Mouse (Mus musculus): ENCODE results near the gene Map3k13. TPM values are rescaled to one million over a fixed set of nuclear protein-coding genes. Genes with fewer than 3 reads are reported as not detected.

Map3k13 gene
- polyA plus RNA-seq, 1 experiment from 2014 or later = 0.83 TPM

DNA sequence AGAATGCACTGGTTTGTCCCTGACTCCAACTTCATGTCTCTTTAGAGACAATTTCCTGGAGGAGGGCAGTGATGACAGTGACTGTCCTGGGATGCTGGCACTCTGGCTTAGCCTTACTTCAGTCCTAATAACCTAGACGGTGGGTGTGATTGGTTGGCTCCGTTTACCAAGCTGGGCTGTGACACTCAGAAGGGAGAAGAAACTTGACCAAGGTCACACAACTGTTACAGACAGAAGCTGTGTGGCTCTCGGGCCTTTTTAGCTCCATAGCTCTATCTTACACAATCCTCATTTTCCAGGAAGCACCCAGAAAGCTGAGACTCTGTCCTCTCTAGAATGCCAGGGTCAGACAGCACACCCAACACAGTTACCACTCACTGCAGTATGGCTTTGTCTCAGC, 171.4 kb downstream of the Map3k13 start:
- ChIA-PET CTCF (no interaction called here), POLR2A (interaction anchor here (0.7 kb wide), 1 partner anchor 92 kb away, joined by 3 read pairs; no protein-coding TSS in a partner anchor)
- no peak for TF ChIP-seq CTCF (IDR thresholded peaks at IDR 0.05)
- in situ Hi-C loops (cut with MboI; ENCODE audit: low pct_unique_long_range_greater_than_20kb) = no loop called here
- peaks cover 4% of the 10 kb centered on the region for H3K27me3 ChIP-seq
- DNase-seq (ENCODE audit: low read depth, low spot score) = no peak
- no peak for ATAC-seq

DNA sequence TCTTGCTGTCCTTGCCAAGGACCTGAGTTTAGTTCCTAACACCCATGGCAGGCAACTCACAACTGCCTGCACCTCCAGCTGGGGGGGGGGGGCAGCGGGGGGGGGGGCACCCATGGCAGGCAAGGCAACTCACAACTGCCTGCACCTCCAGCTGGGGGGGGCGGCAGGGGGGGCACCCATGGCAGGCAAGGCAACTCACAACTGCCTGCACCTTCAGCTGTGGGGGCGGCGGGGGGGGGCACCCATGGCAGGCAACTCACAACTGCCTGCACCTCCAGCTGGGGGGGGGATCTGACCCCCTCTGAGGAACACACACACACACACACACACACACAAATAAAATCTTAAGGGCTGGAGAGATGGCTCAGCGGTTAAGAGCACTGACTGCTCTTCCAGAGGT, 175.7 kb downstream of the Map3k13 start:
- no peak for TF ChIP-seq CTCF (IDR thresholded peaks at IDR 0.05)
- ChIA-PET POLR2A (no interaction called here), CTCF (no interaction called here)
- in situ Hi-C loops (cut with MboI; ENCODE audit: low pct_unique_long_range_greater_than_20kb) = no loop called here
- no peak for DNase-seq (ENCODE audit: low read depth, low spot score)
- H3K27me3 ChIP-seq = no peaks in the 10 kb centered on the region
- ATAC-seq = no peak

- no peak for TF ChIP-seq CTCF (IDR thresholded peaks at IDR 0.05)
- DNase-seq (ENCODE audit: low read depth, low spot score) (no peak), ATAC-seq (no peak)
- no peaks in the 10 kb centered on the region for H3K27me3 ChIP-seq
- ChIA-PET CTCF (no interaction called here), POLR2A (no interaction called here)
- in situ Hi-C loops (cut with MboI; ENCODE audit: low pct_unique_long_range_greater_than_20kb) = no loop called here
Measured at GRCm38 (mm10) chr16:21970536-21970935, 176.4 kb downstream of the Map3k13 start.

DNA sequence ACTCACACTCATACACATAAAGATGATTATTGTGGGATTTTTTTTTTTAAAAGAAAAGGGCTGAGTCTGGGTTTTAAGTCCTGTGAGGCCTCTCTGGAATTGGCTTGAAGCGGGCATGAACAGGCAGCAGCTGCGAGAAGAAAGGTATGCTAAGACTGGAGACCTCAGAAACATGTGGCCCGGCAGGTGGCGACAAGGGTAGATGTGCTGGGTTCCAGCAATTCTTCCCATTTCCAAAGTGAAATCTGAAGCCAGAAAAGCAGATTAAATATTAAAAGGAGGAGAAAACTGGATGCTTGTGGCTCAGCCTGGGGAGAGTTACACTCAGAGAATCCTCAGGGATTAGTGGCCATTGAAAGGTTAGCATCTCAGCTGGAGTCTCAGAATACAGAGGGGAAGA, 177.3 kb downstream of the Map3k13 start:
- no peaks in the 10 kb centered on the region for H3K27me3 ChIP-seq
- ChIA-PET CTCF (interaction anchor here (0.9 to 1.0 kb wide), 2 partner anchors 12 to 41 kb away, joined by 3 to 4 read pairs; no protein-coding TSS in a partner anchor), POLR2A (interaction anchor here (0.6 to 0.9 kb wide), 2 partner anchors 39 to 41 kb away, joined by 3 read pairs; no protein-coding TSS in a partner anchor)
- peak; percentile 52 for TF ChIP-seq CTCF (IDR thresholded peaks at IDR 0.05)
- DNase-seq (ENCODE audit: low read depth, low spot score) = no peak
- no peak for ATAC-seq
- in situ Hi-C loops (cut with MboI; ENCODE audit: low pct_unique_long_range_greater_than_20kb) = no loop called here

GRCm38 (mm10) chr16:21976203-21976602, 182.1 kb downstream of the Map3k13 start:
- no peaks in the 10 kb centered on the region for H3K27me3 ChIP-seq
- DNase-seq (ENCODE audit: low read depth, low spot score) (peak; percentile 81), ATAC-seq (peak; percentile 92)
- TF ChIP-seq CTCF (IDR thresholded peaks at IDR 0.05) = no peak
- CTCF ChIA-PET = interaction anchor here (1.3 to 1.8 kb wide), 2 partner anchors 10 to 15 kb away, joined by 3 to 5 read pairs; no protein-coding TSS in a partner anchor
- POLR2A ChIA-PET = no interaction called here
- in situ Hi-C loops (cut with MboI; ENCODE audit: low pct_unique_long_range_greater_than_20kb) = no loop called here

- in situ Hi-C loops (cut with MboI; ENCODE audit: low pct_unique_long_range_greater_than_20kb) = no loop called here
- no peak for TF ChIP-seq CTCF (IDR thresholded peaks at IDR 0.05)
- DNase-seq (ENCODE audit: low read depth, low spot score) (no peak), ATAC-seq (no peak)
- no peaks in the 10 kb centered on the region for H3K27me3 ChIP-seq
- CTCF ChIA-PET = interaction anchor here (1.3 to 1.8 kb wide), 2 partner anchors 9 to 14 kb away, joined by 3 to 5 read pairs; no protein-coding TSS in a partner anchor
- POLR2A ChIA-PET = no interaction called here
Measured at GRCm38 (mm10) chr16:21977347-21977746, 183.2 kb downstream of the Map3k13 start.

Other genes starting within 250 kb of the Map3k13 start
- 3.8 TPM for gene 2510009E07Rik, start 99.7 kb upstream of the Map3k13 start, polyA plus RNA-seq (2021)
- gene Ehhadh, start 6.5 kb upstream of the Map3k13 start, polyA plus RNA-seq (2021) = 0.08 TPM
- gene Tmem41a, start 153.2 kb downstream of the Map3k13 start, polyA plus RNA-seq (2021) = 11.2 TPM
- gene Liph, start 201.3 kb downstream of the Map3k13 start, polyA plus RNA-seq (2021) = 0.30 TPM
- 35.3 TPM for gene Senp2, start 215.1 kb downstream of the Map3k13 start, polyA plus RNA-seq (2021)

Measured in Patski (cell line).